ENCODE assay signal across 11 mouse cellular contexts in the genomic region with DNA sequence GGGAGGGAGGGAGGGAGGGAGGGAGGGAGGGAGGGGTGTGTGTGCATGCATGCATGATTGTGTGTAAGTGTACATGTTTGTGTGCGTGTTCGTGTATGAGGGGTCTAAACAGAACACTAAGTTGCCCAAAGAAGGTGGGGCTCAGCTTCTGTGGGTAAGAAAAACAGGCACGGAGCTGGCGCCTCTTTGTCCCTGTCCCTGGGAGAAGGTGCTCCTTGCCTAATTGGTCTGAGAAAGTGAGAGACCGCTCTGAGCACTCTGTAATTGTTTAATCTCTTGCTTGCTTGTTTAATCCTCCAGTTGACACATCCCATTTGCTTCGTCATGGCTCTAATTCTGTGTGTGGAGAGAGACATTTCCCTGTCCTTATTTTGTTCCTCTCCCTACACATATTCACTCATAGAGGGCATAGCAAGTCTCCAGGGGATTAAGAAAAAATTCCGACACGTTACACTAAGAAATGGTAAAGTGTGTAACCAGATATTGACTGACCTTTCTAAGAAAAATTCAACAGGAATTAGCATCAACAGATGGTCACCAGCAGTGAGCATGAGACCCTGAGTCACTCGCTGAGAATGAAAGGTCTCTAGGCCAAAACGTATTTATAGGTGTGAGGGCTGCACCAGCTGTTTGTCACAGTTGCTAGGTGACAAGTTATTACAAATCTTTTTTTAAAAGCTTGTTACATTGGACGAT. TPM values are rescaled to one million over a fixed set of nuclear protein-coding genes. Genes with fewer than 3 reads are reported as not detected.
DNase-seq lines count a peak whose midpoint lies in the region; ATAC-seq lines count a peak whose summit lies in the region.
"Had no signal": no experiment of that assay in that cellular context is flagged by ENCODE, and none has a peak within 500 bp of the region (broad histone marks: within the 10 kb centered on the region; RNA-seq: fewer than 3 reads in every experiment).

No protein-coding gene starts in this region.

- H3K27ac ChIP-seq in heart, embryonic 15.5 days, result peak overlapping the region; percentile 50
- no peak overlapping the region for H3K27ac ChIP-seq in forebrain, embryonic 13.5 days
- H3K27ac ChIP-seq: hindbrain, embryonic 12.5 days had no signal

- H3K4me2 ChIP-seq in heart, embryonic 15.5 days, result no peak overlapping the region
- H3K4me2 ChIP-seq in forebrain, embryonic 13.5 days, result no peak overlapping the region
- H3K4me2 ChIP-seq: hindbrain, embryonic 12.5 days had no signal

- ATAC-seq in heart, embryonic 15.5 days (replicated peaks; ENCODE audit: insufficient number of reproducible peaks, insufficient read depth, low FRiP score, low read depth), result no peak
- peak; percentile 36; the same call in 1 of the 2 replicates for ATAC-seq in forebrain, embryonic 13.5 days

- intact Hi-C loops in heart, postnatal 25 days (cut with DNase I), result no loop called here

- no peaks in the 10 kb centered on the region for H3K9me3 ChIP-seq in heart, embryonic 15.5 days (replicated peaks)
- no peaks in the 10 kb centered on the region for H3K9me3 ChIP-seq in forebrain, embryonic 13.5 days (replicated peaks)
- H3K9me3 ChIP-seq: hindbrain, embryonic 12.5 days had no signal

- no peak overlapping the region for H3K4me3 ChIP-seq in heart, embryonic 15.5 days
- H3K4me3 ChIP-seq in forebrain, embryonic 13.5 days, result no peak overlapping the region
- H3K4me3 ChIP-seq: hindbrain, embryonic 12.5 days had no signal

- peaks cover 26% of the 10 kb centered on the region for H3K4me1 ChIP-seq in heart, embryonic 15.5 days (replicated peaks)
- H3K4me1 ChIP-seq in forebrain, embryonic 13.5 days, result peaks cover 10% of the 10 kb centered on the region; the same call in 1 of the 2 replicates
- H3K4me1 ChIP-seq: hindbrain, embryonic 12.5 days had no signal

- 46% methylated on average over 11 of the region's 11 CpGs for WGBS in heart, embryonic 15.5 days
- WGBS in forebrain, embryonic 13.5 days, result 24% methylated on average over 11 of the region's 11 CpGs

- H3K36me3 ChIP-seq in heart, embryonic 15.5 days, result no peaks in the 10 kb centered on the region
- H3K36me3 ChIP-seq in forebrain, embryonic 13.5 days (ENCODE audit: poor library complexity, severe bottlenecking), result no peaks in the 10 kb centered on the region
- H3K36me3 ChIP-seq: hindbrain, embryonic 12.5 days had no signal

- no peaks in the 10 kb centered on the region for H3K27me3 ChIP-seq in heart, embryonic 15.5 days
- H3K27me3 ChIP-seq in forebrain, embryonic 13.5 days, result no peaks in the 10 kb centered on the region
- H3K27me3 ChIP-seq: hindbrain, embryonic 12.5 days had no signal

- no peak overlapping the region for H3K9ac ChIP-seq in heart, embryonic 15.5 days
- H3K9ac ChIP-seq in forebrain, embryonic 13.5 days, result no peak overlapping the region
- H3K9ac ChIP-seq: hindbrain, embryonic 12.5 days had no signal

- no peak for DNase-seq in heart, postnatal 25 days (ENCODE audit: low spot score)
- peak; percentile 72 for DNase-seq in NIH3T3 (ENCODE audit: low read depth)
- DNase-seq in kidney, postnatal 14 days, result peak; percentile 49
- DNase-seq in thymus, postnatal 4 days, result no peak
- no peak for DNase-seq in layer of hippocampus, postnatal 36 days
- DNase-seq in cerebellum, adult 11 months, result no peak
- DNase-seq: adrenal gland, postnatal 25 days; cerebellum, adult 8-10 months had no signal

RNA-seq across cellular contexts. Expression of a gene that starts 27.6 kb away (rescaled TPM):
- 16.4 and 20.2 TPM in 2 replicates for polyA plus RNA-seq in heart, embryonic 15.5 days (2015; fragmentation: Nextera tagmentation; extraction: Ambion mirVana)
- 10 to 100 TPM; 21.1 to 22.2 TPM for total RNA-seq in heart, postnatal 25 days (2021)
- polyA plus RNA-seq in forebrain, embryonic 13.5 days (2015; fragmentation: Nextera tagmentation; extraction: Ambion mirVana), result 25.0 and 28.9 TPM in 2 replicates
- total RNA-seq in layer of hippocampus, postnatal 36 days (2021), result 10 to 100 TPM; 41.0 to 47.9 TPM

Comparison
In these comparisons a context has a peak if more than half of its experiments do, and no peak if none do; other contexts are left out.
1. DNase-seq: peak in NIH3T3 (single experiment) and kidney, postnatal 14 days (single experiment); none in heart, postnatal 25 days (single experiment), thymus, postnatal 4 days (single experiment), layer of hippocampus, postnatal 36 days (0 of 2) and cerebellum, adult 11 months (single experiment).